Mouse (Mus musculus): Measurements from ENCODE around the gene Pam. TPM values are rescaled to one million over a fixed set of nuclear protein-coding genes. Genes with fewer than 3 reads are reported as not detected.

Gene Pam
- polyA plus RNA-seq, 1 experiment from 2014 or later = 18.0 TPM

GRCm38 (mm10) chr1:97754392-97754791 lies 341.1 kb downstream of the Pam start:
- no peak overlapping the region for H3K27ac ChIP-seq (replicated peaks; ENCODE audit: low read depth, low read length)
- WGBS = 83% methylated on average over 4 of the region's 4 CpGs

GRCm38 (mm10) chr1:97753216-97753615 lies 342.2 kb downstream of the Pam start:
- no peaks in the 10 kb centered on the region for H3K36me3 ChIP-seq (ENCODE audit: control insufficient read depth, insufficient read depth, low read length)
- no peak overlapping the region for H3K4me3 ChIP-seq (ENCODE audit: low read depth, low read length)
- H3K4me2 ChIP-seq (ENCODE audit: low read depth, severe bottlenecking) = no peak overlapping the region
- no peak overlapping the region for H3K9ac ChIP-seq (ENCODE audit: low read length)
- ATAC-seq (ENCODE audit: insufficient number of reproducible peaks, low FRiP score, low TSS enrichment, low read depth) (no peak), DNase-seq (ENCODE audit: low spot score) (no peak)
- H3K27ac ChIP-seq (replicated peaks; ENCODE audit: low read depth, low read length) = no peak overlapping the region
- no peaks in the 10 kb centered on the region for H3K27me3 ChIP-seq (ENCODE audit: control insufficient read depth, insufficient read depth, low read length)
- H3K9me3 ChIP-seq (ENCODE audit: control insufficient read depth, low read length) = no peaks in the 10 kb centered on the region
- no peaks in the 10 kb centered on the region for H3K4me1 ChIP-seq (ENCODE audit: control insufficient read depth, insufficient read depth, low read length)

More at GRCm38 (mm10) chr1:97754392-97754791, 341.1 kb downstream of the Pam start:
- ATAC-seq (ENCODE audit: insufficient number of reproducible peaks, low FRiP score, low TSS enrichment, low read depth) (no peak), DNase-seq (ENCODE audit: low spot score) (no peak)
- H3K4me1 ChIP-seq (ENCODE audit: control insufficient read depth, insufficient read depth, low read length) = no peaks in the 10 kb centered on the region
- no peaks in the 10 kb centered on the region for H3K9me3 ChIP-seq (ENCODE audit: control insufficient read depth, low read length)
- no peaks in the 10 kb centered on the region for H3K36me3 ChIP-seq (ENCODE audit: control insufficient read depth, insufficient read depth, low read length)
- no peak overlapping the region for H3K4me2 ChIP-seq (ENCODE audit: low read depth, severe bottlenecking)
- no peaks in the 10 kb centered on the region for H3K27me3 ChIP-seq (ENCODE audit: control insufficient read depth, insufficient read depth, low read length)
- no peak overlapping the region for H3K4me3 ChIP-seq (ENCODE audit: low read depth, low read length)
- no peak overlapping the region for H3K9ac ChIP-seq (ENCODE audit: low read length)

GRCm38 (mm10) chr1:97748163-97748562 lies 347.3 kb downstream of the Pam start:
- Histone ChIP-seq H3K4me3 (ENCODE audit: low read depth, low read length) (no peak overlapping the region), H3K4me2 (ENCODE audit: low read depth, severe bottlenecking) (no peak overlapping the region), H3K27ac (replicated peaks; ENCODE audit: low read depth, low read length) (no peak overlapping the region), H3K9me3 (ENCODE audit: control insufficient read depth, low read length) (no peaks in the 10 kb centered on the region), H3K27me3 (ENCODE audit: control insufficient read depth, insufficient read depth, low read length) (no peaks in the 10 kb centered on the region), H3K4me1 (ENCODE audit: control insufficient read depth, insufficient read depth, low read length) (no peaks in the 10 kb centered on the region), H3K36me3 (ENCODE audit: control insufficient read depth, insufficient read depth, low read length) (no peaks in the 10 kb centered on the region; the same call in 1 of the 2 replicates), H3K9ac (ENCODE audit: low read length) (no peak overlapping the region)
- WGBS = 93% methylated on average over 3 of the region's 3 CpGs
- no peak for DNase-seq (ENCODE audit: low spot score)
- ATAC-seq (ENCODE audit: insufficient number of reproducible peaks, low FRiP score, low TSS enrichment, low read depth) = no peak

GRCm38 (mm10) chr1:97746261-97746660 lies 349.2 kb downstream of the Pam start:
- Histone ChIP-seq H3K27me3 (ENCODE audit: control insufficient read depth, insufficient read depth, low read length) (no peaks in the 10 kb centered on the region), H3K4me2 (ENCODE audit: low read depth, severe bottlenecking) (no peak overlapping the region), H3K27ac (replicated peaks; ENCODE audit: low read depth, low read length) (no peak overlapping the region), H3K9me3 (ENCODE audit: control insufficient read depth, low read length) (no peaks in the 10 kb centered on the region), H3K9ac (ENCODE audit: low read length) (no peak overlapping the region), H3K4me1 (ENCODE audit: control insufficient read depth, insufficient read depth, low read length) (no peaks in the 10 kb centered on the region), H3K36me3 (ENCODE audit: control insufficient read depth, insufficient read depth, low read length) (no peaks in the 10 kb centered on the region; the same call in 1 of the 2 replicates), H3K4me3 (ENCODE audit: low read depth, low read length) (no peak overlapping the region)
- DNase-seq (ENCODE audit: low spot score) (no peak), ATAC-seq (ENCODE audit: insufficient number of reproducible peaks, low FRiP score, low TSS enrichment, low read depth) (no peak)
- 97% methylated on average over 7 of the region's 7 CpGs for WGBS

GRCm38 (mm10) chr1:97745712-97746111 lies 349.7 kb downstream of the Pam start:
- 94% methylated on average over 4 of the region's 4 CpGs for WGBS
- Histone ChIP-seq H3K4me2 (ENCODE audit: low read depth, severe bottlenecking) (no peak overlapping the region), H3K27ac (replicated peaks; ENCODE audit: low read depth, low read length) (no peak overlapping the region), H3K9me3 (ENCODE audit: control insufficient read depth, low read length) (no peaks in the 10 kb centered on the region), H3K4me3 (ENCODE audit: low read depth, low read length) (no peak overlapping the region), H3K4me1 (ENCODE audit: control insufficient read depth, insufficient read depth, low read length) (no peaks in the 10 kb centered on the region), H3K9ac (ENCODE audit: low read length) (no peak overlapping the region), H3K27me3 (ENCODE audit: control insufficient read depth, insufficient read depth, low read length) (no peaks in the 10 kb centered on the region), H3K36me3 (ENCODE audit: control insufficient read depth, insufficient read depth, low read length) (no peaks in the 10 kb centered on the region; the same call in 1 of the 2 replicates)
- ATAC-seq (ENCODE audit: insufficient number of reproducible peaks, low FRiP score, low TSS enrichment, low read depth) (no peak), DNase-seq (ENCODE audit: low spot score) (no peak)
